ENCODE assay signal across 30 mouse cellular contexts in genomic region chr14:78435561-78435960, GRCm38 (mm10).
DNase-seq lines count a peak whose midpoint lies in the region; ATAC-seq lines count a peak whose summit lies in the region.
"Had no signal": no experiment of that assay in that cellular context is flagged by ENCODE, and none has a peak within 500 bp of the region (broad histone marks: within the 10 kb centered on the region; RNA-seq: fewer than 3 reads in every experiment).

No protein-coding gene starts in this region.

- H3K9ac ChIP-seq in heart, embryonic 16.5 days (ENCODE audit: low read length), result no peak overlapping the region
- no peak overlapping the region for H3K9ac ChIP-seq in forebrain, embryonic 13.5 days
- H3K9ac ChIP-seq: heart, embryonic 13.5 days; hindbrain, embryonic 15.5 days; intestine, embryonic 15.5 days; liver, embryonic 12.5 days; liver, postnatal 0 days; neural tube, embryonic 15.5 days had no signal

- H3K36me3 ChIP-seq in heart, embryonic 16.5 days (ENCODE audit: control insufficient read depth, insufficient read depth), result no peaks in the 10 kb centered on the region
- H3K36me3 ChIP-seq in heart, embryonic 10.5 days, result no peaks in the 10 kb centered on the region
- no peaks in the 10 kb centered on the region for H3K36me3 ChIP-seq in forebrain, embryonic 13.5 days (ENCODE audit: poor library complexity, severe bottlenecking)
- H3K36me3 ChIP-seq: heart, embryonic 13.5 days; hindbrain, embryonic 10.5 days; hindbrain, embryonic 15.5 days; intestine, embryonic 15.5 days; liver, embryonic 12.5 days; neural tube, embryonic 15.5 days had no signal

- H3K4me2 ChIP-seq in heart, embryonic 16.5 days (ENCODE audit: low read depth, low read length), result no peak overlapping the region
- no peak overlapping the region for H3K4me2 ChIP-seq in forebrain, embryonic 13.5 days
- H3K4me2 ChIP-seq: heart, embryonic 13.5 days; hindbrain, embryonic 15.5 days; intestine, embryonic 15.5 days; liver, embryonic 12.5 days; neural tube, embryonic 15.5 days had no signal

- no peak for ATAC-seq in heart, embryonic 16.5 days (replicated peaks; ENCODE audit: extremely low read depth, insufficient read depth, low FRiP score)
- ATAC-seq in activated CD4-positive, CD25-positive, alpha-beta regulatory T cell, adult 4 months, result peak; percentile 4
- ATAC-seq in frontal cortex, adult (ENCODE audit: low TSS enrichment), result no peak
- no peak for ATAC-seq in forebrain, embryonic 13.5 days
- ATAC-seq: forebrain, embryonic 14.5 days; intestine, embryonic 15.5 days; liver, embryonic 12.5 days; liver, postnatal 0 days had no signal

- 0 out of 2 replicates have a peak overlapping the region, but pooled peaks have one; percentile 35 for H3K27ac ChIP-seq in heart, embryonic 16.5 days (ENCODE audit: low read length)
- H3K27ac ChIP-seq in heart, embryonic 10.5 days, result no peak overlapping the region
- no peak overlapping the region for H3K27ac ChIP-seq in forebrain, embryonic 13.5 days
- H3K27ac ChIP-seq: gastrocnemius, adult 2 months; heart, adult 2 months; heart, embryonic 13.5 days; hindbrain, embryonic 10.5 days; hindbrain, embryonic 15.5 days; intestine, embryonic 15.5 days; liver, embryonic 12.5 days; neural tube, embryonic 15.5 days; stomach, postnatal 0 days had no signal

- no peak for DNase-seq in heart, embryonic 10.5 days (ENCODE audit: low spot score)
- DNase-seq in naive thymus-derived CD4-positive, alpha-beta T cell, adult 2 months (ENCODE audit: low read depth), result peak; percentile 49
- DNase-seq in cerebellum, adult 11 months, result no peak
- DNase-seq: adrenal gland, adult 2 months; cerebellum, adult 9-10 months; cerebellum, postnatal 36 days; gastrocnemius, adult 2 months; gastrocnemius, postnatal 36 days; heart, adult 2 months; heart, postnatal 14 days; kidney, adult 2 months; kidney, postnatal 36 days; layer of hippocampus, postnatal 36 days; left cerebral cortex, postnatal 4 days; liver, postnatal 0 days; lung, postnatal 36 days; midbrain, embryonic 14.5 days; right cerebral cortex, postnatal 25 days had no signal

- no peaks in the 10 kb centered on the region for H3K9me3 ChIP-seq in heart, embryonic 16.5 days (replicated peaks; ENCODE audit: control insufficient read depth, low read length)
- no peaks in the 10 kb centered on the region for H3K9me3 ChIP-seq in heart, embryonic 10.5 days
- H3K9me3 ChIP-seq in forebrain, embryonic 13.5 days (replicated peaks), result no peaks in the 10 kb centered on the region
- H3K9me3 ChIP-seq: hindbrain, embryonic 10.5 days; hindbrain, embryonic 15.5 days; intestine, embryonic 15.5 days; liver, embryonic 12.5 days; neural tube, embryonic 15.5 days had no signal

- no peaks in the 10 kb centered on the region for H3K4me1 ChIP-seq in heart, embryonic 16.5 days (ENCODE audit: control insufficient read depth, insufficient read depth, low read length)
- peaks cover 4% of the 10 kb centered on the region; the same call in 1 of the 2 replicates for H3K4me1 ChIP-seq in heart, embryonic 10.5 days
- no peaks in the 10 kb centered on the region for H3K4me1 ChIP-seq in forebrain, embryonic 13.5 days
- H3K4me1 ChIP-seq: hindbrain, embryonic 15.5 days; intestine, embryonic 15.5 days; neural tube, embryonic 15.5 days had no signal

- WGBS in heart, embryonic 16.5 days, result 74% methylated on average over 10 of the region's 10 CpGs
- 81% methylated on average over 10 of the region's 10 CpGs for WGBS in heart, embryonic 10.5 days
- WGBS in forebrain, embryonic 13.5 days, result 93% methylated on average over 10 of the region's 10 CpGs

- H3K27me3 ChIP-seq in heart, embryonic 16.5 days (ENCODE audit: control insufficient read depth, insufficient read depth, low read length), result no peaks in the 10 kb centered on the region
- H3K27me3 ChIP-seq in heart, embryonic 10.5 days (ENCODE audit: insufficient read depth, poor library complexity, severe bottlenecking), result no peaks in the 10 kb centered on the region
- no peaks in the 10 kb centered on the region for H3K27me3 ChIP-seq in forebrain, embryonic 13.5 days
- H3K27me3 ChIP-seq: heart, embryonic 13.5 days; hindbrain, embryonic 15.5 days; intestine, embryonic 15.5 days; liver, embryonic 12.5 days; neural tube, embryonic 15.5 days had no signal

- H3K4me3 ChIP-seq in heart, embryonic 16.5 days (ENCODE audit: low read length), result no peak overlapping the region
- no peak overlapping the region for H3K4me3 ChIP-seq in heart, embryonic 10.5 days
- no peak overlapping the region for H3K4me3 ChIP-seq in forebrain, embryonic 13.5 days
- H3K4me3 ChIP-seq: gastrocnemius, adult 2 months; heart, adult 2 months; heart, embryonic 13.5 days; hindbrain, embryonic 10.5 days; hindbrain, embryonic 15.5 days; intestine, embryonic 15.5 days; liver, embryonic 12.5 days; neural tube, embryonic 15.5 days had no signal
